Mouse (Mus musculus): ENCODE measurements around the gene Smcr8.

- TF ChIP-seq POLR2A (IDR thresholded peaks at IDR 0.05; ENCODE audit: insufficient read depth, low read depth, low read length) (peak; percentile 48), CTCF (IDR thresholded peaks at IDR 0.05; ENCODE audit: insufficient read depth, low read depth, low read length) (no peak)
Observed at GRCm38 (mm10) chr11:60776829-60777740, at the start of gene Smcr8, which contains the start of gene Top3a.
